Mouse (Mus musculus) cerebellum, adult 2 months (tissue): Measurements from ENCODE around the gene Rad51b. TPM values are rescaled to one million over a fixed set of nuclear protein-coding genes. Genes with fewer than 3 reads are reported as not detected.

Experiments
- DNase-seq, 2 experiments: peaks; one replicate each; pipeline ENCODE4 v3.0.0; 2021
- H3K27ac ChIP-seq: fragments of 200-500 bp; 2 replicates; pipeline ENCODE4 v1.5.1; 2012; ENCODE audit warnings: low read length, control low read depth, inconsistent platforms; ENCODE audit not compliant: insufficient read depth
- H3K27me3 ChIP-seq: fragments of 200-500 bp; 2 replicates; pipeline ENCODE4 v1.6.1; 2012; ENCODE audit warnings: inconsistent platforms, mild to moderate bottlenecking, low read length, moderate library complexity; ENCODE audit not compliant: control insufficient read depth, insufficient read depth
- H3K4me1 ChIP-seq: fragments of 200-500 bp; 2 replicates; pipeline ENCODE4 v1.6.1; 2011; ENCODE audit warnings: low read length; ENCODE audit not compliant: control insufficient read depth, insufficient read depth
- H3K4me3 ChIP-seq: fragments of 200-500 bp; replicated peaks from 2 replicates; pipeline ENCODE3; 2011; ENCODE audit warnings: mild to moderate bottlenecking, low read depth, low read length, control low read depth; ENCODE audit not compliant: insufficient read depth
- CTCF ChIP-seq: fragments of 200-500 bp; IDR thresholded peaks from 2 replicates; pipeline ENCODE4 v1.5.1; 2011; ENCODE audit warnings: low read depth, mild to moderate bottlenecking, control low read depth, low read length, moderate library complexity, borderline replicate concordance; ENCODE audit not compliant: insufficient read depth
- POLR2A ChIP-seq: fragments of 200-500 bp; IDR thresholded peaks from 2 replicates; pipeline ENCODE4 v1.6.1; 2011; ENCODE audit warnings: low read length, control low read depth, borderline replicate concordance; ENCODE audit not compliant: insufficient read depth
- WGBS: fragments of 180-500 bp; shearing (Covaris S2); methylation state at CpG from one replicate; pipeline ENCODE4 v1.1.7; 2018; 5-methylcytosine and 5-hydroxymethylcytosine counted together
- polyA plus RNA-seq: library from polyadenylated mRNA; depleted of rRNA; stranded (reverse); fragments of >200 nt; gene quantifications from 2 replicates; pipeline ENCODE4 v1.2.3, GENCODE M21; 2012

Rad51b gene
- polyA plus RNA-seq, 1 experiment: 0.23 TPM

- Histone ChIP-seq H3K4me3 (no peak overlapping the region), H3K27ac (no peak overlapping the region), H3K4me1 (peaks cover 9% of the 10 kb centered on the region), H3K27me3 (no peaks in the 10 kb centered on the region)
- no peak for DNase-seq
- TF ChIP-seq CTCF (no peak), POLR2A (no peak)
- 91% methylated on average over 9 of the region's 9 CpGs for WGBS
These were observed 316.9 kb downstream of the Rad51b start for GRCm38 (mm10) chr12:79613846-79614582.

- 87% methylated on average over 2 of the region's 2 CpGs for WGBS
- TF ChIP-seq CTCF (no peak), POLR2A (no peak)
- H3K27me3 ChIP-seq: no peaks in the 10 kb centered on the region
- peaks cover 9% of the 10 kb centered on the region for H3K4me1 ChIP-seq
- no peak overlapping the region for H3K27ac ChIP-seq
- DNase-seq: no peak
- no peak overlapping the region for H3K4me3 ChIP-seq
These were observed 317.5 kb downstream of the Rad51b start for GRCm38 (mm10) chr12:79614583-79614953.

GRCm38 (mm10) chr12:79615717-79616316, 318.7 kb downstream of the Rad51b start:
- 95% methylated on average over 5 of the region's 5 CpGs for WGBS
- no peak overlapping the region for H3K27ac ChIP-seq
- peaks cover 9% of the 10 kb centered on the region for H3K4me1 ChIP-seq
- H3K4me3 ChIP-seq: no peak overlapping the region
- TF ChIP-seq POLR2A (no peak), CTCF (no peak)
- DNase-seq: no peak
- no peaks in the 10 kb centered on the region for H3K27me3 ChIP-seq

GRCm38 (mm10) chr12:79619009-79619408, 321.9 kb downstream of the Rad51b start:
- Histone ChIP-seq H3K27ac (no peak overlapping the region), H3K4me1 (no peaks in the 10 kb centered on the region), H3K27me3 (no peaks in the 10 kb centered on the region), H3K4me3 (no peak overlapping the region)
- WGBS: 80% methylated on average over 1 of the region's 1 CpGs
- no peak for TF ChIP-seq POLR2A
- no peak for TF ChIP-seq CTCF
- DNase-seq: no peak

GRCm38 (mm10) chr12:79620693-79621092, 323.6 kb downstream of the Rad51b start:
- no peak for DNase-seq
- Histone ChIP-seq H3K27ac (no peak overlapping the region), H3K27me3 (no peaks in the 10 kb centered on the region), H3K4me1 (no peaks in the 10 kb centered on the region), H3K4me3 (no peak overlapping the region)
- WGBS: 88% methylated on average over 5 of the region's 5 CpGs
- TF ChIP-seq POLR2A (no peak), CTCF (no peak)

GRCm38 (mm10) chr12:79623308-79623707, 326.2 kb downstream of the Rad51b start:
- no peak overlapping the region for H3K27ac ChIP-seq
- H3K27me3 ChIP-seq: no peaks in the 10 kb centered on the region
- no peak for TF ChIP-seq POLR2A
- no peak for TF ChIP-seq CTCF
- WGBS: 58% methylated on average over 1 of the region's 1 CpGs
- H3K4me1 ChIP-seq: no peaks in the 10 kb centered on the region
- no peak for DNase-seq
- no peak overlapping the region for H3K4me3 ChIP-seq

GRCm38 (mm10) chr12:79625699-79626554, 328.8 kb downstream of the Rad51b start:
- TF ChIP-seq CTCF: no peak
- Histone ChIP-seq H3K27ac (no peak overlapping the region), H3K27me3 (no peaks in the 10 kb centered on the region), H3K4me1 (no peaks in the 10 kb centered on the region), H3K4me3 (no peak overlapping the region)
- DNase-seq: no peak
- WGBS: 85% methylated on average over 7 of the region's 7 CpGs

- Histone ChIP-seq H3K27me3 (no peaks in the 10 kb centered on the region), H3K27ac (no peak overlapping the region), H3K4me3 (no peak overlapping the region), H3K4me1 (no peaks in the 10 kb centered on the region)
- WGBS: 80% methylated on average over 4 of the region's 4 CpGs
- TF ChIP-seq POLR2A (no peak), CTCF (no peak)
- no peak for DNase-seq
These were observed 329.5 kb downstream of the Rad51b start for GRCm38 (mm10) chr12:79626555-79627080.
